Mouse (Mus musculus) midbrain, embryonic 16.5 days (tissue): ENCODE measurements around the gene Fcgr1. TPM values are rescaled to one million over a fixed set of nuclear protein-coding genes. Genes with fewer than 3 reads are reported as not detected.
A peak's percentile ranks its signal among the peaks of the same experiment; 100 is the strongest.

Experiments
- ATAC-seq: fragments of 200-750 bp; cut with Nextera tagmentation; 2 replicates; pipeline ENCODE4 v1.8.0; 2017; ENCODE audit warnings: moderate TSS enrichment
- H3K27ac ChIP-seq: fragments of 300-500 bp; sonication (generic); 2 replicates; pipeline ENCODE4 v1.5.1; 2014; ENCODE audit warnings: mild to moderate bottlenecking, low read length, mixed read lengths
- H3K27me3 ChIP-seq: fragments of 300-500 bp; sonication (generic); 2 replicates; pipeline ENCODE4 v1.6.1; 2014; ENCODE audit warnings: low read depth, low read length, mixed read lengths; ENCODE audit not compliant: control insufficient read depth, insufficient read depth
- H3K36me3 ChIP-seq: fragments of 300-500 bp; sonication (generic); 2 replicates; pipeline ENCODE4 v1.6.1; 2014; ENCODE audit warnings: mild to moderate bottlenecking, low read length, moderate library complexity, mixed read lengths; ENCODE audit not compliant: control insufficient read depth, insufficient read depth
- H3K4me1 ChIP-seq: fragments of 300-500 bp; sonication (generic); 2 replicates; pipeline ENCODE4 v1.6.1; 2014; ENCODE audit warnings: mild to moderate bottlenecking, low read length, mixed read lengths; ENCODE audit not compliant: control insufficient read depth, insufficient read depth
- H3K4me2 ChIP-seq: fragments of 300-500 bp; sonication (generic); 2 replicates; pipeline ENCODE4 v1.6.1; 2014; ENCODE audit warnings: mild to moderate bottlenecking, low read length, mixed read lengths
- H3K4me3 ChIP-seq: fragments of 300-500 bp; sonication (generic); 2 replicates; pipeline ENCODE4 v1.5.1; 2014; ENCODE audit warnings: low read depth, mild to moderate bottlenecking, low read length, moderate library complexity, mixed read lengths
- H3K9ac ChIP-seq: fragments of 300-500 bp; sonication (generic); 2 replicates; pipeline ENCODE4 v1.6.1; 2014; ENCODE audit warnings: low read depth, low read length, mixed read lengths
- H3K9me3 ChIP-seq: fragments of 300-500 bp; sonication (generic); replicated peaks from 2 replicates; pipeline ENCODE4 v1.6.1; 2014; ENCODE audit warnings: mild to moderate bottlenecking, low read length, mixed read lengths; ENCODE audit not compliant: control insufficient read depth, poor library complexity, severe bottlenecking
- WGBS: fragments of 180-500 bp; shearing (Covaris S2); extraction: QIAGEN DNeasy Blood & Tissue Kit; methylation state at CpG from one replicate; pipeline ENCODE4 v1.1.7; 2014; 5-methylcytosine and 5-hydroxymethylcytosine counted together
- polyA plus RNA-seq: library from polyadenylated mRNA; unstranded; fragments of >200 nt; fragmentation: Nextera tagmentation; extraction: Ambion mirVana; gene quantifications from 2 replicates; pipeline ENCODE4 v1.2.1, GENCODE M21; 2015

Fcgr1 gene
- polyA plus RNA-seq, 1 experiment from 2014 or later, result 1.5 TPM

DNA sequence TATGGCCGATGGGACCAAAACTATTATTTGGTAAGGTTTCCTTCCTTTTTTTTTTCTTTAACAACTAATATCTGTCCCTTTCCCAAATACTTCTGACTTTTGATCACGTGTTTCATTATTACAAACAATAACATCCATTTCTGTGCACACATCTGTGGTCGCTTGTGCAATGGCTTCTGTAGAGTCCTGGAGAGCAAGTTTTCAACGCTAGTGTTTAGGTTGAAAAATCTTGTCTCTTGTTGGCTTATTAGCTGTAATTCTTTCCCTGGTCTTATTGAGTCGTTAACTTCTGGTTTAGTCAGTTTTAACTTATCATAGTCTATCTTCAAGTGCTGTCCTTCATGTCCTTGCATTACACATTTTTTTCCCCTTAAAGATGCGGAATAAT, 41.4 kb upstream of the Fcgr1 start:
- 61% methylated on average over 6 of the region's 6 CpGs for WGBS
- H3K9me3 ChIP-seq, result no peaks in the 10 kb centered on the region
- no peak overlapping the region for H3K4me3 ChIP-seq
- H3K4me1 ChIP-seq, result no peaks in the 10 kb centered on the region
- no peaks in the 10 kb centered on the region for H3K36me3 ChIP-seq
- H3K27ac ChIP-seq, result no peak overlapping the region
- H3K9ac ChIP-seq, result no peak overlapping the region
- ATAC-seq, result no peak
- H3K27me3 ChIP-seq, result peaks cover 80% of the 10 kb centered on the region
- H3K4me2 ChIP-seq, result no peak overlapping the region

DNA sequence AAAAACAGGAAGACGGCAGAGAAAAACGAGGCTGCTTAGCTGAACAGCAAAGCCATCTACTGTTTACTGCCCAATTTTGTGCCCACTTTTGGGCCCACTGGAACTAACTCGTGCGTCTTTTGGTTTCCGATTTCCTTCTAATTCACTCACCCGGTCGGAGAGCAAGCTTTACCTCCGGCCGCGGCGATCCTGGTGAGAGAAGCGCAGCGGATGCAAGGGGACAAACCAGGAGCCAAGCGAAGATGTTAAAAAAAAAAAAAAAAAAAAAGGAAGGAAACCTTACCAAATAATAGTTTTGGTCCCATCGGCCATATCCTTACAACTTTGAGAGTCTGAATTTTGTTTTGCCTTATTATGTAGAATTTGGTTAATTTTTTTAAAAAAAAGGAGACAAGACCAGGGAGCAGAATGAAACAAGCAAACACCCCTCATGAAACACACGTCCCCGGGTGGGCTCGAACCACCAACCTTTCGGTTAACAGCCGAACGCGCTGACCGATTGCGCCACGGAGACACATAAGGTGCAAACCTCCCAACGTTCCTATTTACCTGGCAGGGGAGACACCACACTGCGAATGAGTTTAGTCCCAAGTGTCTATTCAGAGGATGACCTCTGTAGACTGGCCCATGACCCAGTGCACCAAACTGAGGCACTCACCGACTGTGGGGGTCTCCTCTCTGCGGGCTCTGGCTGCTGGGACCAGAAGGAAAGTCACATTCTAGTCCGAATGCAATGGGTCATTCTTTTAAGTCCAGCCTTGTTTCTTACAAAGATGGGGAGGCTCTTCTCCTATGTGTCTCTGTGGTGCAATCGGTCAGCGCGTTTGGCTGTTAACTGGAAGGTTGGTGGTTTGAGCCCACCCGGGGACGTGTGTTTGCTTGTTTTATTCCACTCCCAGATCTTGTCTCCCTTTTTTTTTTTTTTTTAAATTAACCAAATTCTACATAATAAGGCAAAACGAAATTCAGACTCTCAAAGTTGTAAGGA, 40.7 kb upstream of the Fcgr1 start:
- Histone ChIP-seq H3K27ac (no peak overlapping the region), H3K4me1 (no peaks in the 10 kb centered on the region), H3K9me3 (no peaks in the 10 kb centered on the region), H3K9ac (no peak overlapping the region), H3K36me3 (no peaks in the 10 kb centered on the region), H3K27me3 (peaks cover 87% of the 10 kb centered on the region), H3K4me2 (peak overlapping the region; percentile 14; the same call in 1 of the 2 replicates), H3K4me3 (no peak overlapping the region)
- 3% methylated on average over 36 of the region's 36 CpGs for WGBS
- ATAC-seq, result no peak

DNA sequence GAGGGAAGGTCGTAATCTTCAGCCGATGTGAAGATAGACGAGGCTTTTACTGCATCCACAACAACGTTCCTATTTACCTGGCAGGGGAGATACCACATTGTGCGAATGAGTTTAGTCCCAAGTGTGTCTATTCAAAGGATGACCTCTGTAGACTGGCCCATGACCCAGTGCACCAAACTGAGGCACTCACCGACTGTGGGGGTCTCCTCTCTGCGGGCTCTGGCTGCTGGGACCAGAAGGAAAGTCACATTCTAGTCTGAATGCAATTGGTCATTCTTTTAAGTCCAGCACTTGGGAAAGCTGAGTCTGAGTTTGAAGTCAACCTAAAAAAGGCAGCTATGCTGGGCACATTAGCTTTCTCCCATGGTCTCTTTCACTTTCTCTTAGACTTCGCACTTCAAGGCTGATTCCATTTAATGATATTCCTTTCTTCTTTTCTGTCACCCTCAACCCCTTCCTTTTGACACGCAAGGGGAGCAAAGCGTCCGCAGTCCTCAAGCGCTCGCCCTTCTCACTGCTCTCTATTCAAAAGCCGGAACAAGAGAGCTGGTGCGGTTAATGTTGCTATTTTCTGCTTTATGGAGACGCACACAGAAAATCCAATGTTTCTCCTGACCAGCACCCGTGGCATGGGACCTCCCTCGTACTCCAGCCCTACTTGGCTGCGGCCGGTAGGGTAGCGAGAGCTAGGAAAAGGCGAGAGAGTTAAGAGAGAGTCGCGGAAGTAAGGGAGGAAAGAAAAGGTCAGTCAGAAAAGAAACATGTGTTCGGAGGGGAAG, 39.8 kb upstream of the Fcgr1 start:
- Histone ChIP-seq H3K9ac (no peak overlapping the region), H3K4me2 (peak overlapping the region; percentile 14; the same call in 1 of the 2 replicates), H3K27ac (no peak overlapping the region), H3K4me3 (no peak overlapping the region), H3K9me3 (no peaks in the 10 kb centered on the region), H3K4me1 (no peaks in the 10 kb centered on the region), H3K27me3 (peaks cover 83% of the 10 kb centered on the region), H3K36me3 (no peaks in the 10 kb centered on the region)
- 3% methylated on average over 25 of the region's 25 CpGs for WGBS
- ATAC-seq, result no peak

GRCm38 (mm10) chr3:96332631-96333395, 39.0 kb upstream of the Fcgr1 start:
- no peak overlapping the region for H3K9ac ChIP-seq
- no peak overlapping the region for H3K4me2 ChIP-seq
- ATAC-seq, result no peak
- no peaks in the 10 kb centered on the region for H3K36me3 ChIP-seq
- no peak overlapping the region for H3K27ac ChIP-seq
- H3K4me3 ChIP-seq, result no peak overlapping the region
- 3% methylated on average over 27 of the region's 27 CpGs for WGBS
- peaks cover 76% of the 10 kb centered on the region for H3K27me3 ChIP-seq
- no peaks in the 10 kb centered on the region for H3K4me1 ChIP-seq
- no peaks in the 10 kb centered on the region for H3K9me3 ChIP-seq

GRCm38 (mm10) chr3:96332000-96332399, 38.2 kb upstream of the Fcgr1 start:
- no peaks in the 10 kb centered on the region for H3K36me3 ChIP-seq
- no peak overlapping the region for H3K4me3 ChIP-seq
- H3K4me1 ChIP-seq, result no peaks in the 10 kb centered on the region
- no peak for ATAC-seq
- H3K27ac ChIP-seq, result no peak overlapping the region
- no peaks in the 10 kb centered on the region for H3K9me3 ChIP-seq
- peaks cover 68% of the 10 kb centered on the region for H3K27me3 ChIP-seq
- WGBS, result 23% methylated on average over 14 of the region's 14 CpGs
- H3K4me2 ChIP-seq, result no peak overlapping the region
- no peak overlapping the region for H3K9ac ChIP-seq

DNA sequence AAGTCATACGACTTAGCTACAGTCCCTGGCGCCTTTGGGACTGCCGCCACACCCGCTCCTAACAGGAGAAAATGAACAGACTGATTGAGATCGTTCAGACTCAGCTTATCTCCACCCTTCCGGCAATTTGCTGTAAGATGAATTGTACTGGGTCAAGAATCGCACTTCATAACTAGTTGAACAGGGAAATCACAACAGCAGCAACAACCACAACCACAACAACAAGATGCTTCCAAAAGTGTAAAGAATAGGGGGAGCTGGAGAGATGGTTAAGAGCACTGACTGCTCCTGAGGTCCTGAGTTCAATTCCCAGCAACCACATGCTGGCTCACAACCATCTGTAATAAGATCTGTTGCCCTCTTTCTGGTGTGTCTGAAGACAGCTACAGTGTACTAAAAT, 37.7 kb upstream of the Fcgr1 start:
- 69% methylated on average over 7 of the region's 7 CpGs for WGBS
- H3K4me3 ChIP-seq, result no peak overlapping the region
- no peak overlapping the region for H3K9ac ChIP-seq
- no peaks in the 10 kb centered on the region for H3K36me3 ChIP-seq
- H3K4me1 ChIP-seq, result no peaks in the 10 kb centered on the region
- ATAC-seq, result no peak
- peaks cover 66% of the 10 kb centered on the region for H3K27me3 ChIP-seq
- no peak overlapping the region for H3K27ac ChIP-seq
- H3K9me3 ChIP-seq, result no peaks in the 10 kb centered on the region
- H3K4me2 ChIP-seq, result no peak overlapping the region

GRCm38 (mm10) chr3:96330603-96331002, 36.8 kb upstream of the Fcgr1 start:
- WGBS, result 65% methylated on average over 7 of the region's 7 CpGs
- no peak for ATAC-seq
- Histone ChIP-seq H3K9ac (no peak overlapping the region), H3K27ac (no peak overlapping the region), H3K36me3 (no peaks in the 10 kb centered on the region), H3K4me2 (no peak overlapping the region), H3K27me3 (peaks cover 66% of the 10 kb centered on the region), H3K9me3 (no peaks in the 10 kb centered on the region), H3K4me3 (no peak overlapping the region), H3K4me1 (no peaks in the 10 kb centered on the region)

GRCm38 (mm10) chr3:96330181-96330580, 36.4 kb upstream of the Fcgr1 start:
- H3K4me1 ChIP-seq, result no peaks in the 10 kb centered on the region
- no peak for ATAC-seq
- no peaks in the 10 kb centered on the region for H3K9me3 ChIP-seq
- H3K4me3 ChIP-seq, result no peak overlapping the region
- no peak overlapping the region for H3K4me2 ChIP-seq
- peaks cover 68% of the 10 kb centered on the region for H3K27me3 ChIP-seq
- no peaks in the 10 kb centered on the region for H3K36me3 ChIP-seq
- 88% methylated on average over 4 of the region's 4 CpGs for WGBS
- no peak overlapping the region for H3K9ac ChIP-seq
- no peak overlapping the region for H3K27ac ChIP-seq
